9 mouse cellular contexts compared by ENCODE assay signal in genomic region chr8:71685573-71685972, GRCm38 (mm10). TPM values are rescaled to one million over a fixed set of nuclear protein-coding genes. Genes with fewer than 3 reads are reported as not detected.
DNase-seq lines count a peak whose midpoint lies in the region; ATAC-seq and TF ChIP-seq lines count a peak whose summit lies in the region.
"Had no signal": no experiment of that assay in that cellular context is flagged by ENCODE, and none has a peak within 500 bp of the region (broad histone marks: within the 10 kb centered on the region; RNA-seq: fewer than 3 reads in every experiment).

No protein-coding gene starts in this region.

- H3K9me3 ChIP-seq in kidney, postnatal 0 days (replicated peaks; ENCODE audit: low read length): no peaks in the 10 kb centered on the region
- 0 out of 2 replicates have a peak, but pooled peaks cover 2% of the 10 kb centered on the region for H3K9me3 ChIP-seq in embryonic facial prominence, embryonic 13.5 days
- no peaks in the 10 kb centered on the region for H3K9me3 ChIP-seq in hindbrain, embryonic 16.5 days (ENCODE audit: control insufficient read depth, low read length)
- H3K9me3 ChIP-seq in neural tube, embryonic 14.5 days (ENCODE audit: control insufficient read depth, low read length): no peaks in the 10 kb centered on the region
- H3K9me3 ChIP-seq: liver, embryonic 15.5 days had no signal

- no peak for ATAC-seq in kidney, postnatal 0 days (replicated peaks; ENCODE audit: low FRiP score, low read depth)
- no peak for ATAC-seq in embryonic facial prominence, embryonic 13.5 days (ENCODE audit: insufficient number of reproducible peaks, insufficient read depth, low FRiP score, low TSS enrichment, low read depth)
- peak; percentile 56 for ATAC-seq in hindbrain, embryonic 16.5 days
- ATAC-seq in neural tube, embryonic 14.5 days (ENCODE audit: low read depth): peak; percentile 42
- no peak for ATAC-seq in megakaryocyte, adult 5-6 weeks (ENCODE audit: poor library complexity, severe bottlenecking)

- intact Hi-C loops in gastrocnemius, adult 2 months (cut with DNase I): no loop called here

- 13% methylated on average over 29 of the region's 29 CpGs for WGBS in kidney, postnatal 0 days
- 5% methylated on average over 29 of the region's 29 CpGs for WGBS in embryonic facial prominence, embryonic 13.5 days
- WGBS in hindbrain, embryonic 16.5 days: 5% methylated on average over 29 of the region's 29 CpGs
- 3% methylated on average over 29 of the region's 29 CpGs for WGBS in neural tube, embryonic 14.5 days

- peak overlapping the region; percentile 36 for H3K4me2 ChIP-seq in kidney, postnatal 0 days (ENCODE audit: low read length)
- H3K4me2 ChIP-seq in embryonic facial prominence, embryonic 13.5 days: peak overlapping the region; percentile 56
- H3K4me2 ChIP-seq in hindbrain, embryonic 16.5 days (ENCODE audit: low read length): peak overlapping the region; percentile 70
- H3K4me2 ChIP-seq in neural tube, embryonic 14.5 days (ENCODE audit: low read depth, low read length): peak overlapping the region; percentile 55
- H3K4me2 ChIP-seq: liver, embryonic 15.5 days had no signal

- no peak; the same call in 1 of the 2 replicates for TF ChIP-seq CTCF in kidney, postnatal 0 days (IDR thresholded peaks at IDR 0.05; ENCODE audit: low read depth)
- TF ChIP-seq CTCF in gastrocnemius, adult 2 months (IDR thresholded peaks at IDR 0.05): no peak

- H3K4me3 ChIP-seq in kidney, postnatal 0 days (replicated peaks; ENCODE audit: low read depth, low read length): peak overlapping the region; percentile 18; the same call in 1 of the 2 replicates
- peak overlapping the region; percentile 32 for H3K4me3 ChIP-seq in embryonic facial prominence, embryonic 13.5 days
- H3K4me3 ChIP-seq in hindbrain, embryonic 16.5 days (ENCODE audit: low read length): peak overlapping the region; percentile 47
- H3K4me3 ChIP-seq in neural tube, embryonic 14.5 days (ENCODE audit: low read depth, low read length): peak overlapping the region; percentile 35
- H3K4me3 ChIP-seq in gastrocnemius, adult 2 months: no peak overlapping the region
- H3K4me3 ChIP-seq: liver, embryonic 15.5 days had no signal

- H3K4me1 ChIP-seq in kidney, postnatal 0 days (replicated peaks; ENCODE audit: insufficient read depth, low read length): peaks cover 12% of the 10 kb centered on the region
- H3K4me1 ChIP-seq in embryonic facial prominence, embryonic 13.5 days: peaks cover 33% of the 10 kb centered on the region
- peaks cover 19% of the 10 kb centered on the region for H3K4me1 ChIP-seq in hindbrain, embryonic 16.5 days (ENCODE audit: control insufficient read depth, insufficient read depth, low read depth, low read length)
- H3K4me1 ChIP-seq in neural tube, embryonic 14.5 days (ENCODE audit: control insufficient read depth, insufficient read depth, low read length): no peaks in the 10 kb centered on the region

- H3K27me3 ChIP-seq in kidney, postnatal 0 days (ENCODE audit: insufficient read depth, low read length): peaks cover 98% of the 10 kb centered on the region
- peaks cover 100% of the 10 kb centered on the region for H3K27me3 ChIP-seq in embryonic facial prominence, embryonic 13.5 days
- peaks cover 91% of the 10 kb centered on the region for H3K27me3 ChIP-seq in hindbrain, embryonic 16.5 days (replicated peaks; ENCODE audit: control insufficient read depth, insufficient read depth, low read length)
- peaks cover 96% of the 10 kb centered on the region for H3K27me3 ChIP-seq in neural tube, embryonic 14.5 days (ENCODE audit: control insufficient read depth, insufficient read depth, low read length)

- H3K36me3 ChIP-seq in kidney, postnatal 0 days (ENCODE audit: insufficient read depth, low read length): no peaks in the 10 kb centered on the region
- H3K36me3 ChIP-seq in embryonic facial prominence, embryonic 13.5 days: no peaks in the 10 kb centered on the region
- H3K36me3 ChIP-seq in hindbrain, embryonic 16.5 days (ENCODE audit: control insufficient read depth, insufficient read depth, low read length): no peaks in the 10 kb centered on the region
- no peaks in the 10 kb centered on the region for H3K36me3 ChIP-seq in neural tube, embryonic 14.5 days (ENCODE audit: control insufficient read depth, insufficient read depth, low read length)
- H3K36me3 ChIP-seq: liver, embryonic 15.5 days had no signal

- no peak for DNase-seq in kidney, postnatal 0 days (ENCODE audit: low spot score)
- DNase-seq in kidney, adult 8-10 months: no peak
- no peak for DNase-seq in right cerebral cortex, postnatal 36 days (ENCODE audit: low spot score in 2 of 2)
- DNase-seq in gastrocnemius, adult 2 months: no peak

- H3K27ac ChIP-seq in kidney, postnatal 0 days: no peak overlapping the region
- H3K27ac ChIP-seq in embryonic facial prominence, embryonic 13.5 days: no peak overlapping the region
- H3K27ac ChIP-seq in hindbrain, embryonic 16.5 days (ENCODE audit: low read depth, low read length): no peak overlapping the region; the same call in 1 of the 2 replicates
- no peak overlapping the region for H3K27ac ChIP-seq in neural tube, embryonic 14.5 days (ENCODE audit: low read depth, low read length)
- H3K27ac ChIP-seq in gastrocnemius, adult 2 months: no peak overlapping the region
- H3K27ac ChIP-seq: liver, embryonic 15.5 days had no signal

- H3K9ac ChIP-seq in kidney, postnatal 0 days (ENCODE audit: low read depth, low read length): no peak overlapping the region
- 0 out of 2 replicates have a peak overlapping the region, but pooled peaks have one; percentile 28 for H3K9ac ChIP-seq in embryonic facial prominence, embryonic 13.5 days
- peak overlapping the region; percentile 63 for H3K9ac ChIP-seq in hindbrain, embryonic 16.5 days (ENCODE audit: low read depth, low read length)
- peak overlapping the region; percentile 51 for H3K9ac ChIP-seq in neural tube, embryonic 14.5 days (replicated peaks; ENCODE audit: low read depth, low read length)
- H3K9ac ChIP-seq: liver, embryonic 15.5 days had no signal

RNA-seq across cellular contexts. Expression of gene Insl3, which starts 3.4 kb away (rescaled TPM):
- polyA plus RNA-seq in kidney, postnatal 0 days (2015; fragmentation: Nextera tagmentation; extraction: Ambion mirVana): 1.3 TPM in 2 replicates
- 0.89 TPM in 1 of 2 replicates, not detected in the other for polyA plus RNA-seq in embryonic facial prominence, embryonic 13.5 days (2015; fragmentation: Nextera tagmentation; extraction: Ambion mirVana)
- polyA plus RNA-seq in hindbrain, embryonic 16.5 days (2015; fragmentation: Nextera tagmentation; extraction: Ambion mirVana): 1.2 and 1.5 TPM in 2 replicates
- polyA plus RNA-seq in neural tube, embryonic 14.5 days (2014; fragmentation: Nextera tagmentation; extraction: Ambion mirVana): 0.55 and 1.0 TPM in 2 replicates
- 1 to 10 TPM in 1 of 2 experiments, not detected in 1; 1.4 TPM for total RNA-seq in gastrocnemius, adult 2 months (2021)
- 2.9 and 4.2 TPM in 2 replicates for total RNA-seq in megakaryocyte, adult 5-6 weeks (2015)
- 1.1 and 2.4 TPM in 2 replicates for total RNA-seq in megakaryocyte, adult 5-6 weeks (2017)

RNA-seq across cellular contexts. Expression of gene Jak3, which starts 9.5 kb away (rescaled TPM):
- polyA plus RNA-seq in kidney, postnatal 0 days (2015; fragmentation: Nextera tagmentation; extraction: Ambion mirVana): 5.3 TPM in 2 replicates
- 3.7 and 3.9 TPM in 2 replicates for polyA plus RNA-seq in embryonic facial prominence, embryonic 13.5 days (2015; fragmentation: Nextera tagmentation; extraction: Ambion mirVana)
- polyA plus RNA-seq in hindbrain, embryonic 16.5 days (2015; fragmentation: Nextera tagmentation; extraction: Ambion mirVana): 7.3 and 8.1 TPM in 2 replicates
- polyA plus RNA-seq in neural tube, embryonic 14.5 days (2014; fragmentation: Nextera tagmentation; extraction: Ambion mirVana): 2.8 and 4.1 TPM in 2 replicates
- 1 to 10 TPM; 2.1 to 2.5 TPM for total RNA-seq in gastrocnemius, adult 2 months (2021)
- 4.8 and 5.0 TPM in 2 replicates for total RNA-seq in megakaryocyte, adult 5-6 weeks (2015)
- 2.6 and 5.2 TPM in 2 replicates for total RNA-seq in megakaryocyte, adult 5-6 weeks (2017)

RNA-seq across cellular contexts. Expression of gene Unc13a, which starts 14.0 kb away (rescaled TPM):
- 0.50 and 0.60 TPM in 2 replicates for polyA plus RNA-seq in kidney, postnatal 0 days (2015; fragmentation: Nextera tagmentation; extraction: Ambion mirVana)
- polyA plus RNA-seq in embryonic facial prominence, embryonic 13.5 days (2015; fragmentation: Nextera tagmentation; extraction: Ambion mirVana): 0.87 and 1.2 TPM in 2 replicates
- polyA plus RNA-seq in hindbrain, embryonic 16.5 days (2015; fragmentation: Nextera tagmentation; extraction: Ambion mirVana): 22.4 and 23.1 TPM in 2 replicates
- polyA plus RNA-seq in neural tube, embryonic 14.5 days (2014; fragmentation: Nextera tagmentation; extraction: Ambion mirVana): 17.8 and 20.6 TPM in 2 replicates
- not detected for total RNA-seq in gastrocnemius, adult 2 months (2021)
- total RNA-seq in megakaryocyte, adult 5-6 weeks (2015): 0.11 TPM in 1 of 2 replicates, not detected in the other
- 1.1 TPM in 1 of 2 replicates, not detected in the other for total RNA-seq in megakaryocyte, adult 5-6 weeks (2017)

RNA-seq across cellular contexts. Expression of gene B3gnt3, which starts 16.0 kb away (rescaled TPM):
- 4.3 TPM in 2 replicates for polyA plus RNA-seq in kidney, postnatal 0 days (2015; fragmentation: Nextera tagmentation; extraction: Ambion mirVana)
- 0.63 and 0.89 TPM in 2 replicates for polyA plus RNA-seq in embryonic facial prominence, embryonic 13.5 days (2015; fragmentation: Nextera tagmentation; extraction: Ambion mirVana)
- polyA plus RNA-seq in hindbrain, embryonic 16.5 days (2015; fragmentation: Nextera tagmentation; extraction: Ambion mirVana): 0.44 and 0.62 TPM in 2 replicates
- 0.11 and 0.53 TPM in 2 replicates for polyA plus RNA-seq in neural tube, embryonic 14.5 days (2014; fragmentation: Nextera tagmentation; extraction: Ambion mirVana)
- 1 to 10 TPM; 2.1 to 2.9 TPM for total RNA-seq in gastrocnemius, adult 2 months (2021)
- total RNA-seq in megakaryocyte, adult 5-6 weeks (2015): 0.36 and 0.89 TPM in 2 replicates
- 0.18 TPM in 1 of 2 replicates, not detected in the other for total RNA-seq in megakaryocyte, adult 5-6 weeks (2017)

RNA-seq across cellular contexts. Expression of gene Fcho1, which starts 39.9 kb away (rescaled TPM):
- 3.4 and 4.1 TPM in 2 replicates for polyA plus RNA-seq in kidney, postnatal 0 days (2015; fragmentation: Nextera tagmentation; extraction: Ambion mirVana)
- 4.3 and 5.5 TPM in 2 replicates for polyA plus RNA-seq in embryonic facial prominence, embryonic 13.5 days (2015; fragmentation: Nextera tagmentation; extraction: Ambion mirVana)
- 78.6 and 89.5 TPM in 2 replicates for polyA plus RNA-seq in hindbrain, embryonic 16.5 days (2015; fragmentation: Nextera tagmentation; extraction: Ambion mirVana)
- 49.1 and 62.7 TPM in 2 replicates for polyA plus RNA-seq in neural tube, embryonic 14.5 days (2014; fragmentation: Nextera tagmentation; extraction: Ambion mirVana)
- total RNA-seq in gastrocnemius, adult 2 months (2021): not detected
- 28.4 and 30.9 TPM in 2 replicates for total RNA-seq in megakaryocyte, adult 5-6 weeks (2015)
- 39.6 and 41.2 TPM in 2 replicates for total RNA-seq in megakaryocyte, adult 5-6 weeks (2017)

Comparison
In these comparisons a context has a peak if more than half of its experiments do, and no peak if none do; other contexts are left out.
1. ATAC-seq: peak in hindbrain, embryonic 16.5 days (single experiment) and neural tube, embryonic 14.5 days (single experiment); none in kidney, postnatal 0 days (single experiment), embryonic facial prominence, embryonic 13.5 days (single experiment) and megakaryocyte, adult 5-6 weeks (single experiment).
2. Peak in every context shown above with its lines, with median percentiles within 50 percentile points of each other: H3K4me2 ChIP-seq.